Mouse (Mus musculus) kidney, embryonic 15.5 days (tissue): ENCODE measurements around the gene Map1lc3b. TPM values are rescaled to one million over a fixed set of nuclear protein-coding genes. Genes with fewer than 3 reads are reported as not detected.

Source experiments
- ATAC-seq: fragments of 200-750 bp; cut with Nextera tagmentation; replicated peaks from 2 replicates; pipeline ENCODE4 v1.8.0; 2017; ENCODE audit warnings: moderate TSS enrichment; ENCODE audit not compliant: low FRiP score
- H3K27ac ChIP-seq: fragments of 300-500 bp; sonication (generic); 2 replicates; pipeline ENCODE4 v1.5.1; 2015; ENCODE audit warnings: mild to moderate bottlenecking, inconsistent platforms
- H3K27me3 ChIP-seq: fragments of 300-500 bp; sonication (generic); 2 replicates; pipeline ENCODE4 v1.6.1; 2015; ENCODE audit warnings: inconsistent platforms
- H3K36me3 ChIP-seq: fragments of 300-500 bp; sonication (generic); 2 replicates; pipeline ENCODE4 v1.6.1; 2015; ENCODE audit warnings: inconsistent platforms
- H3K4me1 ChIP-seq: fragments of 300-500 bp; sonication (generic); 2 replicates; pipeline ENCODE4 v1.6.1; 2015; ENCODE audit warnings: inconsistent platforms
- H3K4me2 ChIP-seq: fragments of 300-500 bp; sonication (generic); 2 replicates; pipeline ENCODE4 v1.6.1; 2015; ENCODE audit warnings: moderate library complexity, mild to moderate bottlenecking, inconsistent platforms
- H3K4me3 ChIP-seq: fragments of 300-500 bp; sonication (generic); replicated peaks from 2 replicates; pipeline ENCODE4 v1.5.1; 2015; ENCODE audit warnings: mild to moderate bottlenecking, inconsistent platforms
- H3K9ac ChIP-seq: fragments of 300-500 bp; sonication (generic); 2 replicates; pipeline ENCODE4 v1.6.1; 2015; ENCODE audit warnings: mild to moderate bottlenecking, inconsistent platforms
- H3K9me3 ChIP-seq: fragments of 300-500 bp; sonication (generic); replicated peaks from 2 replicates; pipeline ENCODE4 v1.6.1; 2016; ENCODE audit warnings: inconsistent platforms
- WGBS: fragments of 180-500 bp; shearing (Covaris S2); methylation state at CpG from one replicate; pipeline ENCODE4 v1.1.7; 2015; ENCODE audit warnings: mixed read lengths; 5-methylcytosine and 5-hydroxymethylcytosine counted together
- polyA plus RNA-seq: library from polyadenylated mRNA; unstranded; fragments of >200 nt; fragmentation: Nextera tagmentation; extraction: Ambion mirVana; gene quantifications from 2 replicates; pipeline ENCODE4 v1.2.1, GENCODE M21; 2015

Map1lc3b gene
- polyA plus RNA-seq, 1 experiment from 2014 or later: 183 TPM

GRCm38 (mm10) chr8:121558538-121558937 is 31.6 kb upstream of the Map1lc3b start:
- Histone ChIP-seq H3K27me3 (no peaks in the 10 kb centered on the region), H3K9ac (no peak overlapping the region), H3K36me3 (peaks cover 61% of the 10 kb centered on the region), H3K4me2 (no peak overlapping the region), H3K4me3 (no peak overlapping the region), H3K27ac (no peak overlapping the region), H3K9me3 (no peaks in the 10 kb centered on the region), H3K4me1 (0 out of 2 replicates have a peak, but pooled peaks cover 3% of the 10 kb centered on the region)
- ATAC-seq: no peak
- WGBS: 86% methylated on average over 16 of the region's 16 CpGs

GRCm38 (mm10) chr8:121559801-121560200 is 30.4 kb upstream of the Map1lc3b start:
- Histone ChIP-seq H3K9ac (no peak overlapping the region), H3K4me3 (no peak overlapping the region), H3K27ac (no peak overlapping the region), H3K9me3 (no peaks in the 10 kb centered on the region), H3K4me1 (0 out of 2 replicates have a peak, but pooled peaks cover 3% of the 10 kb centered on the region), H3K27me3 (no peaks in the 10 kb centered on the region), H3K4me2 (no peak overlapping the region), H3K36me3 (peaks cover 51% of the 10 kb centered on the region)
- WGBS: 89% methylated on average over 12 of the region's 12 CpGs
- ATAC-seq: no peak

- H3K9ac ChIP-seq: no peak overlapping the region
- no peak for ATAC-seq
- WGBS: 92% methylated on average over 7 of the region's 7 CpGs
Observed at GRCm38 (mm10) chr8:121560432-121561100, 29.6 kb upstream of the Map1lc3b start.

GRCm38 (mm10) chr8:121561636-121562345 is 28.4 kb upstream of the Map1lc3b start:
- no peak overlapping the region for H3K9ac ChIP-seq
- H3K4me1 ChIP-seq: 0 out of 2 replicates have a peak, but pooled peaks cover 3% of the 10 kb centered on the region
- H3K27me3 ChIP-seq: no peaks in the 10 kb centered on the region
- H3K4me2 ChIP-seq: no peak overlapping the region
- H3K4me3 ChIP-seq: no peak overlapping the region
- ATAC-seq: no peak
- H3K27ac ChIP-seq: no peak overlapping the region
- WGBS: 81% methylated on average over 16 of the region's 16 CpGs
- no peaks in the 10 kb centered on the region for H3K9me3 ChIP-seq
- H3K36me3 ChIP-seq: peaks cover 45% of the 10 kb centered on the region

More at GRCm38 (mm10) chr8:121560432-121561100, 29.6 kb upstream of the Map1lc3b start:
- H3K4me2 ChIP-seq: no peak overlapping the region
- no peak overlapping the region for H3K27ac ChIP-seq
- no peak overlapping the region for H3K4me3 ChIP-seq
- no peaks in the 10 kb centered on the region for H3K27me3 ChIP-seq
- no peaks in the 10 kb centered on the region for H3K9me3 ChIP-seq
- 0 out of 2 replicates have a peak, but pooled peaks cover 3% of the 10 kb centered on the region for H3K4me1 ChIP-seq
- peaks cover 51% of the 10 kb centered on the region for H3K36me3 ChIP-seq

GRCm38 (mm10) chr8:121562941-121563351 is 27.2 kb upstream of the Map1lc3b start:
- no peak for ATAC-seq
- Histone ChIP-seq H3K4me2 (no peak overlapping the region), H3K9me3 (no peaks in the 10 kb centered on the region), H3K36me3 (peaks cover 40% of the 10 kb centered on the region), H3K27ac (no peak overlapping the region), H3K9ac (no peak overlapping the region), H3K4me3 (no peak overlapping the region), H3K4me1 (0 out of 2 replicates have a peak, but pooled peaks cover 3% of the 10 kb centered on the region), H3K27me3 (no peaks in the 10 kb centered on the region)
- 86% methylated on average over 9 of the region's 9 CpGs for WGBS

GRCm38 (mm10) chr8:121563701-121564100 is 26.5 kb upstream of the Map1lc3b start:
- WGBS: 75% methylated on average over 6 of the region's 6 CpGs
- Histone ChIP-seq H3K27ac (no peak overlapping the region), H3K4me2 (no peak overlapping the region), H3K9ac (no peak overlapping the region), H3K27me3 (no peaks in the 10 kb centered on the region), H3K9me3 (no peaks in the 10 kb centered on the region), H3K4me1 (peaks cover 8% of the 10 kb centered on the region; the same call in 1 of the 2 replicates), H3K4me3 (no peak overlapping the region), H3K36me3 (peaks cover 33% of the 10 kb centered on the region)
- no peak for ATAC-seq

GRCm38 (mm10) chr8:121568321-121568720 is 21.8 kb upstream of the Map1lc3b start:
- Histone ChIP-seq H3K4me3 (no peak overlapping the region), H3K27me3 (no peaks in the 10 kb centered on the region)
- ATAC-seq: no peak

GRCm38 (mm10) chr8:121570335-121570734 is 19.8 kb upstream of the Map1lc3b start:
- peaks cover 7% of the 10 kb centered on the region; the same call in 1 of the 2 replicates for H3K36me3 ChIP-seq
- no peak overlapping the region for H3K4me2 ChIP-seq
- no peak overlapping the region for H3K4me3 ChIP-seq
- peaks cover 23% of the 10 kb centered on the region for H3K4me1 ChIP-seq
- H3K27me3 ChIP-seq: no peaks in the 10 kb centered on the region
- no peak overlapping the region for H3K27ac ChIP-seq
- H3K9me3 ChIP-seq: no peaks in the 10 kb centered on the region
- H3K9ac ChIP-seq: no peak overlapping the region
- WGBS: 80% methylated on average over 21 of the region's 21 CpGs
- ATAC-seq: no peak

More at GRCm38 (mm10) chr8:121568321-121568720, 21.8 kb upstream of the Map1lc3b start:
- 69% methylated on average over 6 of the region's 6 CpGs for WGBS
- Histone ChIP-seq H3K36me3 (peaks cover 16% of the 10 kb centered on the region; the same call in 1 of the 2 replicates), H3K4me1 (peaks cover 11% of the 10 kb centered on the region), H3K27ac (no peak overlapping the region), H3K9me3 (no peaks in the 10 kb centered on the region), H3K4me2 (no peak overlapping the region), H3K9ac (no peak overlapping the region)

- Histone ChIP-seq H3K27ac (no peak overlapping the region), H3K9me3 (no peaks in the 10 kb centered on the region), H3K9ac (no peak overlapping the region), H3K36me3 (peaks cover 3% of the 10 kb centered on the region; the same call in 1 of the 2 replicates), H3K4me2 (no peak overlapping the region), H3K4me3 (no peak overlapping the region), H3K27me3 (no peaks in the 10 kb centered on the region), H3K4me1 (peaks cover 26% of the 10 kb centered on the region)
- 84% methylated on average over 17 of the region's 17 CpGs for WGBS
- ATAC-seq: no peak
Observed at GRCm38 (mm10) chr8:121570801-121571200, 19.4 kb upstream of the Map1lc3b start.

- no peak overlapping the region for H3K4me2 ChIP-seq
- no peak overlapping the region for H3K27ac ChIP-seq
- WGBS: 67% methylated on average over 7 of the region's 7 CpGs
- no peak for ATAC-seq
- H3K4me1 ChIP-seq: peaks cover 38% of the 10 kb centered on the region
- no peaks in the 10 kb centered on the region for H3K36me3 ChIP-seq
- no peak overlapping the region for H3K4me3 ChIP-seq
- H3K9me3 ChIP-seq: no peaks in the 10 kb centered on the region
- H3K27me3 ChIP-seq: no peaks in the 10 kb centered on the region
- H3K9ac ChIP-seq: no peak overlapping the region
Observed at GRCm38 (mm10) chr8:121572121-121572520, 18.0 kb upstream of the Map1lc3b start.

GRCm38 (mm10) chr8:121573275-121573674 is 16.9 kb upstream of the Map1lc3b start:
- H3K36me3 ChIP-seq: no peaks in the 10 kb centered on the region
- no peak overlapping the region for H3K9ac ChIP-seq
- ATAC-seq: peak; percentile 50; the same call in 1 of the 2 replicates
- no peaks in the 10 kb centered on the region for H3K27me3 ChIP-seq
- no peak overlapping the region for H3K27ac ChIP-seq
- H3K4me3 ChIP-seq: no peak overlapping the region
- no peak overlapping the region for H3K4me2 ChIP-seq
- no peaks in the 10 kb centered on the region for H3K9me3 ChIP-seq
- 27% methylated on average over 3 of the region's 3 CpGs for WGBS
- H3K4me1 ChIP-seq: peaks cover 46% of the 10 kb centered on the region

- Histone ChIP-seq H3K4me1 (peaks cover 49% of the 10 kb centered on the region), H3K27ac (no peak overlapping the region), H3K27me3 (no peaks in the 10 kb centered on the region; the same call in 1 of the 2 replicates), H3K9ac (no peak overlapping the region), H3K4me3 (no peak overlapping the region), H3K4me2 (no peak overlapping the region), H3K36me3 (no peaks in the 10 kb centered on the region), H3K9me3 (no peaks in the 10 kb centered on the region)
- 52% methylated on average over 3 of the region's 3 CpGs for whole genome bisulfite sequencing
- no peak for ATAC-seq
Observed at GRCm38 (mm10) chr8:121575661-121576060, 14.5 kb upstream of the Map1lc3b start.
